Mouse (Mus musculus): ENCODE measurements at regions not wholly inside any gene's neighbourhood (a gene's known extent, or its start where the extent isn't known, plus 50 kb on each side); places are given as distances from the start of the nearest gene placed in this dataset.
"Not testable (repeated sequence)": the region's sequence is repeated elsewhere in the genome, so short reads cannot be mapped to it uniquely, and the experiment has no call there.

DNA sequence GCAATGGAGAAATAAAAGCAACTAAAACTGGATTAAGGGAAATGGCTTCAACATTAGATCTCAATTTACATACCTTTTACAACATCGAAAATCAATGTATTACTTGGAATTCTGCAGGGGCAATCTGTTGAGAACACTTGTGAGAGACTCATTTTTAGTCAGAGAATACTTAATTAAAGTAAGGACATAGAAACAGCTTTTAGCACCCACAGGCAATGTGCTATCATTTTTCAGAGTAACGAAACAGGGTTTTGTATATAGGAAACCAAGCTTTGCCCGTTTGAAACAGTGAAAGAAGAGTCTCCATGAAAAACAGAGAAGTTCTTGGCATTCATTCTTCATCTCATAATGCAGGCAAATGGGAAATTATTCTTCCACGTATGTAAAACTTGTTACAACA, 196.4 kb downstream of the Tdrd3 start:
- ChIA-PET POLR2A (no interaction called here), CTCF (no interaction called here)

DNA sequence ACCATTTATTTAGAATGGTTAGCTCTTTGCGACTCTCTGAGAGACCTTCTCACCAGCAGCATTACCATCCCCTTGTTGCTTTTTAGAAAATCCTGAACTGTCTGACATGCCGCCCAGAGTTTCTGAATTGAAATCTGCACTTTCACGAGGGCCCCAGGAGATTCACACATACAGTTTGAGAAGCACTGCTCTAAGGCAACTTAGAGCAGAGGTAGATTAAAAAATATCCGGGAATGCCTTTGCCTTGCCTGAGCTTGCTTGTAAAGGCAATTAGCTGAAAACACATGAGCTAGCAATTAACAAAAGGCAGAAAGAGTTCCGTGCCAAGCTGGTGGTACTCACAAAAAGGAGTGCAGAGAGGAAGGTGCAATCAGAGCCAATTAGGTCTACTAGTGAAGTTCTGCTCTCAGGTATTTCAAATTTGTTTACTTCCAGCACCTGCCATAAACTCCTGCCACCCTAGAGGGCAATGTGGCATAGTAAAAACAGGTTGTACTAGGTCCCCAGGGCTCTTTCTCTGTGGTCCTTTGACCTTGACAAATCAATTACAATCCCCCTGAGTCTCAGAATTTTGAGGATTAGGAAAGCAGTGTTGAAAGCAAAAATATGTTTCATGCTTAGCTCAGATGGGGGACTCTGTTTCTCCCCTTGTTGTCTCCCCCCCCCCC, 203.1 kb downstream of the Tdrd3 start:
- CTCF ChIA-PET: interaction anchor here in 1 of 4 experiments (0.6 kb wide), 1 partner anchor 155 kb away, joined by 3 read pairs; no protein-coding TSS in a partner anchor
- POLR2A ChIA-PET: no interaction called here

DNA sequence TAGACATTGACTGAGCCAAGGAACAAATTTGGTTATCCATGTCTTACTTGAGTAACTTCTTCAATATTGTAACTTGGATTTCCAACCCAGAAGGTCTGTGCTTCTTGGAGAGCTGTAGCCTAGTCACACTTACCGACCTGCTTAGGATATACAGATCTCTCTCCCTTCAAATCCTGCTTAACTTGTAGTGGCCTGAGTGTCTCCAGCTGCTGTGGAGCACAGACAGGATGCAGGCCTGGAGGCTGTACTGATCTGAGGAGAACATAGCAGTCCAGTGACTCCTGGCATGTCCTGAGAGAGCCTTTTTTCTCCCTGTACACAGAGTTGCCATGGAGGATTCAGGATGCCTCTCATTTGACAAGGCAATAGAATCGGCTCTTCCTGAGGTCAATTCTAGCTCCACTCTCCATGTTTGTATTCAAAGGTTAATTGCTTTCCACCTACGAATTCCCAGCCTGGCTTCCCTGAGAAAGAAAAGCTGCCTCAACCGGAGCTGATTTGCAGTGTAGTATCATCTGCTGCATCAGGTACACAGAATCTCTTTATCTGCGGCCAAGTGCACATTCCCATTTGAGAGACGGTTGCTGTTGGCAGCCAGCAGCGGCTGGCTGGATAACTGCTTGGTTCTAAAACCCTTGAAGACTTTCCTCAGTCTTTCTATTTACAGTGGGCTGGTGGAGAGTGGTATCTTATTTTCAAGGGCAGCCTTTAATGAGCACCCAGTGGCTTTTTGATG, 214.8 kb downstream of the Tdrd3 start:
- ChIA-PET POLR2A (no interaction called here), CTCF (no interaction called here)

DNA sequence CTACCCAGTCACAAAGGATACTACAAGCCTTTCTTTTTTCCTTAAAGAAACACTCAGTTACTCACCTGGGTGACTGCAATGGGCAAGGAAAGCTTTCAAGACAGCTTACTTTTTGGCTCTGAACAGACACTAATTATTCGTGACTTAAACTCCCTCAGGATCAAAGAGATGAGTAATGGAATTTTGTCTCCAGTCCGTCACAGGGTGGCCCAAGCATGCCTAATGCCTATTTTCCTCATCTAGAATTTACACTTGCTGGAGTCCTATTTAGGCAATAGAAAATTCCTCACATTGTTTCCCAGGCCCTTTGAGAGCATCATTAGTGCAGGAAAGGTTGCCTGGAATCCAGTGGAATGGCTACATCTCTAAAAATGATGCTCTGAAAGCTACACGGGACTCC, 218.2 kb downstream of the Tdrd3 start:
- CTCF ChIA-PET: no interaction called here
- POLR2A ChIA-PET: no interaction called here

DNA sequence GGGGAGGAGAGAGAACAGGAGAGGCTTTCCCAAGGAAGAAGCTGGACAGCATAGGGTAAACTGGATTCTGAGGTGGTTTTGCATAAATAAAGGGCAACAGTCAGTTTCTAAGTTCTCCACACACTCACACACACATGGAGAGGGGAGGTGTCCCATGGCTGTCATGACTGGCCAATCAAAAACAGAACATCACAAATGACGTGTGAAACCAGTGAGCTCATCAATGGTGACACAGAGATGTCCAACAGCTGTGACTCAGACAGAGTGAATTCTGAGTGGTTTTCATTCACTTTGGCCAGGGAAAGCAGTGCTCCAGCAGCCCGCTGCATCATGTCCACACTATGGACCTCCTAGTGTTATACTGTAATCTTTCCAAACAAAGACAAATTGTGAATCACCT, 220.7 kb downstream of the Tdrd3 start:
- ChIA-PET CTCF (no interaction called here), POLR2A (interaction anchor here in 1 of 4 experiments (0.9 to 1.4 kb wide), 2 partner anchors 12 to 86 kb away, joined by 3 read pairs; no protein-coding TSS in a partner anchor)

DNA sequence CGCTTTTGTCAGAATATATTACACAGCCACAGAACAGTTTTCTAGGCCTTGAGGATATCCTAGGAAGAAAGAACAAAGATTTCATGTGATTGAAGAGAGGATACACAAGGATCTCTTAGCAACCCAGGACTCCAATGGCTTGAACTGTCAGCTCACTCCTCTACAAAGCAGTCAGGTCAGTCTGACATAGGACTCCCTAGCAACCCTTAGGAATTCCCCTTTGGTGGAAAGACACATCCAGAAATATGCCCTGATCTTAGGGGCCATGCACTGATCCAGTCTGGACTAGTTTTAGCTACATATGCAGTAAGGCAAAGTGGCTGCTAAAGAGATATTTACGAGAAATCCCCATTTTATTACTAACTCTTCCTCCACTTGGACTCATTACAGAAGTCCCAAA, 251.5 kb downstream of the Tdrd3 start:
- ChIA-PET CTCF (interaction anchor here in 1 of 4 experiments (1.2 kb wide), 1 partner anchor 102 kb away, joined by 4 read pairs; no protein-coding TSS in a partner anchor), POLR2A (interaction anchor here in 1 of 4 experiments (0.7 kb wide), 1 partner anchor 20 kb away, joined by 3 read pairs; no protein-coding TSS in a partner anchor)

DNA sequence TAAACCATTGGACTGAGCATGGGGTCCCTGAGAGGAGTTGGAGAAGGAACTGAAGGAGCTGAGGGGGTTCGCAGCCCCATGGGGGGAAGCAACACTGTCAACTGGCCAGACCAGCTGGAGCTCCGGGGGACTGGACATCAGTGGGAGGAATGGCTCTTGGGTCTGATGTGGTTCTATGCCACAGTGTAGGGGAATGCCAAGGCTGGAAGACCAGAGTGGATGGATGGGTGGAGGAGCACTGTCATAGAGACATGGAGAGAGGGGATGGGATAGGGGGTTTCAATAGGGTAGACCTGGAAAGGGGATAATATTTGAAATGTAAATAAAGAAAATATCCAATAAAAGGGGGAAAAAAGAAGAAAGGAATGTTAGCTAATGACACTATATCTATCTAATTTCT, 253.1 kb downstream of the Tdrd3 start:
- CTCF ChIA-PET: no interaction called here
- POLR2A ChIA-PET: no interaction called here

DNA sequence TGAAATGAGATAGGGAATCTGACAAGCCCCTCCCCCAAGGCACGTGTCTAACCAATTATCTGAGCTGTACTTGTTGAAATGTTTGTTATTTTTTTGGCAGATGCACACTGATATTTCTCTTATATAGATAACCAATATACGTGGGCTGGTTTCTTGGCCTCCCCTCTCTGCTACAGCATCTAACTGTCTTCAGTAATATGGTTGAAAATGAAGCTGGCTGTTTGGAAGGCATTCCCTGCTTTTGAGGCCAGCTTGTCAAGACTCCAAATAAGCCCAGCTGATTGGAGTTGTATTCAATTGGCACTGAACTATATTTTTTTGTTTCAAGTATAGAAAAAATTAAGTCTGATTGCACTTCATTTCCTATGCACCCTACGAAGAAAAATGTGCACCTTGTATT, 264.3 kb downstream of the Tdrd3 start:
- CTCF ChIA-PET: no interaction called here
- POLR2A ChIA-PET: interaction anchor here in 1 of 4 experiments (0.7 kb wide), 1 partner anchor 662 kb away, joined by 3 read pairs; no protein-coding TSS in a partner anchor

DNA sequence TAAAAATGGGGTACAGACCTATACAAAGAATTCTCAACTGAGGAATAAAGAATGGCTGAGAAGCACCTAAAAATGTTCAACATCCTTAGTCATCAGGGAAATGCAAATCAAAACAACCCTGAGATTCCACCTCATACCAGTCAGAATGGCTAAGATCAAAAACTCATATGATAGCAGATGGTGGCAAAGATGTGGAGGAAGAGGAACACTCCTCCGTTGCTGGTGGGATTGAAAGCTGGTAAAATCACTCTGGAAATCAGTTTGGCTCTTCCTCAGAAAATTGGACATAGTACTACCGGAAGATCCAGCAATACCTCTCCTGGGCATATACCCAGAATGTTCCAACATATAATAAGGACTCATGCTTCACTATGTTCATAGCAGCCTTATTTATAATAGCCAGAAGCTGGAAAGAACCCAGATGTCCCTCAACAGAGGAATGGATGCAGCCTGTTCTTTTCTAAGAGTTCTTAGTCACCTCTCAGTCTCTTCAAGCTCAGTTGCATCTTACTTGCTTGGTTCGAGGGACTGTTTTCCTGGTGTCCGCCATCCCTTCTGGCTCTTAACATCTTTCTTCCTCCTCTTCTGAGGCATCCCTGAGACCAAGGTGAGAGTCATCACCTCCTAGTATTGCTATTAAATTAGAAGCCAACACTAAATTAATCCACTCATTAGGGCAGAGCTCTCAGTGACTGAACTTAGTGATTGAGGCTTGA, 266.8 kb downstream of the Tdrd3 start:
- POLR2A ChIA-PET, CTCF ChIA-PET: not testable (repeated sequence)

DNA sequence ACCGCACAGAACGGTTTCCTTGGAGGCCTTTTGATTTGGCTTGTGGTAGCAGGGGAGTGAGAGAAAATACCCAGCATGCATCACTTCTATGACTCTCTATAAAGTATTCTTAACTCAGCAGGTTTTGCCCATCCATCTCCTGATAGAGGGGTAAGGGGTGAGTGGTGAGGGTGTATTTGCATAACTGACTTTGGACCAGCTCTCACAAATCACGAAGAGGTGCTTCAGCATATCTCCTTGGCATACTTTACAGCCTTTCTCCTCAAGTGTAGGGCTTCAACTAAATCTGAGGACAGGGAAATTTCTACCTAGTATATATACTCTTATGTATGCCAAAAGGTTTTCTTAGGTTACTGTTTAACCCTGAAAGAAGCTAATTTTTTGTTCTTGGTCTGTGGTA, 273.4 kb downstream of the Tdrd3 start:
- ChIA-PET CTCF (no interaction called here), POLR2A (no interaction called here)

DNA sequence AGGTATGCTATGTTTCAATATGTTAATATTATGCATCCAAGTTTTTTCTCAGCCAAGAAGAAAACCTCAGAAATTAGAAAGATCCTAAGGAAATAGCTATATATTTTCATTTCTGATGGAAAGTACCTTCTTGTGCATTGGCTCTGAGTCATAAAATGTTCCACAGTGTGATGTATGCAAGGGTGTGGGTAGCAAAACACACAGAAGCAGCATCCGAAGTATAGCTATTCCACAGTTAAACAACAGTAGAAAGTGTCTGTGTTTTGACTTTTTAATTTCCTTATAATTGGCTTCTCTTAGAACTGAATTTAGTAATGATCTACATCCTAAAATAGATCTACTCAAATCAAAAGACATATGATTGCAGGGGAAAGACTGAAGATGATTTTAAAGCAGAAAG, 320.0 kb downstream of the Tdrd3 start:
- ChIA-PET CTCF (no interaction called here), POLR2A (no interaction called here)

DNA sequence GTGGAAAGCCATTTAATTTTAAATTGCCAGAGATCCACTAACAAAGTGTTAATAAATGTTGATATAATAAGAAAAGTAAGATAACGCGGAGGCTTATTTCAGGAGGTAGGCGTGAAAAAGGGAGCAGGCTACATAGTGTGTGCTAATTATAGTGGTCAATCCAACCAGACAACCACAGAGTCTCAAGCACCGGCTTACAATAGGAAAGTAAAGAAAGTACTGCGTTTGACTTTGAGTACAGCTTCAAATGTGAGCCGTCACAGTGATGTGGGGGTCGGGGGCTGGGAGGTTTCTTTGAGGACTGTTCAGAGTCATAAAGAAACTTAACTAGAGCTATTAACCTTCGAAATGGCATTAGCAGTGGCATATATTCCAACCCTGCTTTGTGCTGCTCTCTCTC, 329.1 kb downstream of the Tdrd3 start:
- CTCF ChIA-PET: no interaction called here
- POLR2A ChIA-PET: no interaction called here

DNA sequence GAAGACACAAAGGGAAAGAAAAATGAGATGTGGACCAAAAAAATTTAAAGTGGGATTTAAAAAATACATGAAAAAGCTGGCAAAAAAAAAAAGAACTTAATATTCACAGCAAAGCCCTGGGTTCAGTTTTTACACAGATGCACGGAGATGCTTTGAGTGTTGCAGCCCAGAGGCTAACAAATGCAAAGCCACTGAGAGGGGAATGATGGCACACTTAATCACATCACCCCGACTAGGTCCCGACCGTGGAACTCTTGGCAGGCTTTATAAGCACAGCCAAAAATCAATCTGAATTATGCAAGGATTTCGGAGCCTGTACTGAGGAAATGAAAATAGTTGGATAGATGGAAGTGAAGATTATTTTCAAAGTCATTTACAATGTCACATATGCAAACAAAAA, 329.6 kb downstream of the Tdrd3 start:
- POLR2A ChIA-PET: no interaction called here

DNA sequence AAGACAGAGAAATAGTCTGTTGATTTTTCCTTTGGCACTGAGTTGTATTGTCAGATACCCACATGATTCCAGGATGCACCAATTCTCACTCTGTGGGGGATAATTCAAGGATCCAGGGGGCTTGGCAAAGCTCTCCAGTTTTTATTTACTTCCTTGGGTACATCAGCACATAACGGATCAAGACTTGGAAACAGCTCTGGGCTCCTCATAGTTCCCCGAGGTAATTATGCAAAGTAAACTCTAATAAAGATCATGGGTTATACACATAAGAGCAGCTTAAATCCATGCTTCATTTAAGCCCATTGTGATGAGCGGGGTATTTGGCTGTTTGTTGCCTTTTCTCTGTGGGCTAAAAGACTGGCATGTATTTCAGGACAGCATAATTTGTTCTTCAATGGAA, 332.6 kb downstream of the Tdrd3 start:
- CTCF ChIA-PET: no interaction called here
- POLR2A ChIA-PET: no interaction called here

More for the DNA sequence above, 329.6 kb downstream of the Tdrd3 start:
- CTCF ChIA-PET: no interaction called here

DNA sequence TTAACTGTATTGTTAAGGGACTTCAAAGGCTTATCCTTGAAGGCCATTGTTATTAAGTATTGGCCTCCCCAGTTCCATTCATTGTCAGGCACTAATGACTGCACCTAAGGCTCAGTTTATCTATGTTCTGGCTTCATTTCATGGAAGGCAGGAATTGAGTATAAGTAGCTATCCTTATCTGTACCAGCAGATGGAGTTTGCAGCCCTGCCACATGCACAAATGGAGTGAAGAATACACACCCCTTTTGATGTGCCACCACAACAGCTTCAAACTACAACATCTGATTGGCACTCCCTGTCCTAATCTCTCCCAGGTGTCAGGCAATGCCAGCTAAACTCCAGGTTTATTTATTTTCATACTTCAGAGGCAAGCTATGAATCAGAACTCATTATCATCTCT, 333.3 kb downstream of the Tdrd3 start:
- ChIA-PET POLR2A (no interaction called here), CTCF (no interaction called here)

DNA sequence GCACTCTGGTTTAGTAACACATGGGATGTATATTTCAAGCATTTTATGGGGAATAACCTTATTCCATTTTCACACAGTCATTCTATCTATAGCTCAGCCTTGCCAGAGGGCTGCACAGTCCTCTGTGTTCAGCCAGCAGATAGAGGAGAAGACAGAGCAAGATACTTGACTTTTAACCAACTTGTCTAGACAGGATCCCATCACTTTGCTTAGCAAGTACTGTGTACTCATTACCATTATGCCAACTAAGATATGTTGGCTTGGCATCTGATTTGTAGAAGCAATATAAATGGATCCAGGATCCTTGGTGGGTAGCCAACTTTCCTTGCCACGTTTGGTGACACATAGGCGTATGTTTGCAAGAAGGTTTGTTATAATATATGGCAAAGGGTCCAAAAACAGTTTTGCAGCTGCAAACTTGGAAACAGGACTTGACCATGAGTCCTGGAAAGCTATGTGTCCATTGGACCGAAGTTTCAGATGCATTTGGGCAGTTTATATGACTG, 334.3 kb downstream of the Tdrd3 start:
- CTCF ChIA-PET: no interaction called here
- POLR2A ChIA-PET: no interaction called here

DNA sequence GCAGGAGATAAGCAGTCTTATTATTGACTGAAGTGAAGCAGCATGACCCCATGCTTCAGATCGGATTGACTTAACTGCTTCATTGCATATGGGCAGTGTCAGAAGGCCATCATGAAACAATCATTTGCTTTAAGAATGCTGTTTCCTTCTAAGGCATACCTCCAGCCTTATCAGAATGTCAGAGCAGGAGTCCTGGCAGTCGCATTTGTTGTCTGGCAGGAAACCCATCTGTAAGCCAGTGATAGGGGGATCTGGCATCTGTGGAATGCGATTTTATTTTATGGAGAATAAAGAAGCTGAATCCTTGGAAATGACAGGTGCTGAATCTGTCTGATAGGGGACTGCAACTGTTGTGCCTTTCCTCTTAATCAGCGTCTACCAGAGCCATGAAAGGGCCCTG, 338.3 kb downstream of the Tdrd3 start:
- POLR2A ChIA-PET: no interaction called here
- CTCF ChIA-PET: no interaction called here

DNA sequence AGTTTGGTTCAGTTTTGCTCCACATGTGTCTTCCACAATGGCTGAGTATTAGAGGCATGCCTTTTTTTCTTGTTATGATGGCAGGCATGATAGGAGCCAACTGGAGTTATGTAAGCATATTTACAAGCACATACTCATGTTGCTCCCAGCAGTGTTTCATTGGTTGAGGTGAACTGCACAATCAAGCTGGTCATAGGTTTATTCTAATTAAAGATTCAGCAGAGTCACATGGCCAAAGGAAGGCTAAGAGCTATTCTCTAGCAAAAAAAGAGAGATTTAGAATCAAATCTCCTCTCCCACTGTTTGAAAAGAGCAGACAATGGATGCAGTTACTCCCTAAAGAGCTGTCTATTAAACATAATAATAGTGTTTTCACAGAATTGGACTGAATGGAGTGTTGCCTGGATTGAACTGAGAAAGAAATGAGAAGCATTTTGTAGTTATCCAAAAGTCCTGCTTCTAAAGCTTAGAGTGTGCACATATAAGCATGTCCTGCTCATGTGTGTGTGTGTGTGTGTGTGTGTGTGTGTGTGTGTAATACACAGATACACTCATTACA, 359.0 kb downstream of the Tdrd3 start:
- CTCF ChIA-PET: no interaction called here
- POLR2A ChIA-PET: interaction anchor here in 1 of 4 experiments (0.5 to 0.6 kb wide), 2 partner anchors 31 to 363 kb away, joined by 3 to 5 read pairs; no protein-coding TSS in a partner anchor

DNA sequence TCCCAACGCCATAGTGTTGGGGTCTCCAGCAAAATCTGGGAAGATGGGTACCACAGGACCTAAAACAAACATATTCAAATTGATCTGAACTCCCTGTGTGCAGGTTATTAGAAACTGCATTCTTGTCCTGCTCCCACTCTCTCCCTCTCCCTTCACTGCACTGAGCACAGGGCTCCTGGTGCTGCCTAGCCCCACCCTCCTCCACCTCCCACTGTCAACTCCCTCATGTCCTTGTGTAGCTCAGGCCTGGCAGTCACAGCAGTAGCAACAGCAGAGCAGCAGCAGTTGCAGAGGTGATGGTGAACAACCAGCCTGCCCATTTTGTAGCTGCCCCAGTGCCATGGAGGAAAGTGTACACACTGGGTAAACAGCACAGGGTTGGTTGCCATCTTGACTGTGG, 383.4 kb downstream of the Tdrd3 start:
- CTCF ChIA-PET: interaction anchor here in 1 of 4 experiments (0.6 kb wide), 1 partner anchor 199 kb away, joined by 3 read pairs; no protein-coding TSS in a partner anchor
- POLR2A ChIA-PET: no interaction called here

DNA sequence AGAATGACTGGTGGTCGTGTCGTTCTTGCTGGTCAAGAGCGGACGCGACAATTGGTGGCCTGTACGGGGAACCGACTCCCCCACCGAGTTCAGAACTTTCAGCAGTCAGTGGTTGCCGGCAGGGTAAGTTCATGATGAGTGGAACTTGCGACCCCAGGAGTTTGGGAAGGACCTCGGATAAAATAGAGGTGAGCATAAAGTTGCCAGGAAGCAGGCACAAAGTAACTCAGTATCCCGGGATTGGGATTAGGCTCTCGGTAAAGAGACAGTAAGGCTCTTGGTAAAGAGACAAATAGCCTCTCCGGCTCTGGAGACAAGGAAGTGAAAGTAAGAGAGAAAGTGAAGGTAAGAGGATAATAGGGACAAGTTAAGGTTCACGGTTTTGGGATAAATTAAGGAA, 393.2 kb downstream of the Tdrd3 start:
- POLR2A ChIA-PET, CTCF ChIA-PET: not testable (repeated sequence)
